ENCODE assay signal across 8 mouse cellular contexts in genomic region chr2:118491281-118491731, GRCm38 (mm10). TPM values are rescaled to one million over a fixed set of nuclear protein-coding genes. Genes with fewer than 3 reads are reported as not detected.
A peak's percentile ranks its signal among the peaks of the same experiment; 100 is the strongest.
DNase-seq lines count a peak whose midpoint lies in the region; ATAC-seq lines count a peak whose summit lies in the region.

No protein-coding gene starts in this region.

- H3K9me3 ChIP-seq in liver, embryonic 13.5 days (replicated peaks) = no peaks in the 10 kb centered on the region
- H3K9me3 ChIP-seq in stomach, embryonic 16.5 days (replicated peaks; ENCODE audit: control insufficient read depth, low read length) = no peaks in the 10 kb centered on the region

- no peak overlapping the region for H3K9ac ChIP-seq in liver, embryonic 13.5 days
- no peak overlapping the region for H3K9ac ChIP-seq in stomach, embryonic 16.5 days (ENCODE audit: low read length)

- no peak overlapping the region for H3K4me2 ChIP-seq in liver, embryonic 13.5 days
- H3K4me2 ChIP-seq in stomach, embryonic 16.5 days (ENCODE audit: low read depth, low read length) = no peak overlapping the region

- intact Hi-C loops in heart, postnatal 25 days (cut with DNase I) = no loop called here
- intact Hi-C loops in heart, postnatal 10 days (cut with DNase I) = loop anchor here (2.0 kb wide), 2 partner anchors 19 to 57 kb away; partner anchors contain the start of gene Bmf

- peaks cover 25% of the 10 kb centered on the region for H3K4me1 ChIP-seq in liver, embryonic 13.5 days (replicated peaks)
- peaks cover 13% of the 10 kb centered on the region for H3K4me1 ChIP-seq in stomach, embryonic 16.5 days (ENCODE audit: control insufficient read depth, insufficient read depth, low read length)

- no peaks in the 10 kb centered on the region for H3K36me3 ChIP-seq in liver, embryonic 13.5 days
- H3K36me3 ChIP-seq in stomach, embryonic 16.5 days (ENCODE audit: control insufficient read depth, insufficient read depth, low read length) = no peaks in the 10 kb centered on the region

- no peak overlapping the region for H3K4me3 ChIP-seq in liver, embryonic 13.5 days (replicated peaks)
- no peak overlapping the region for H3K4me3 ChIP-seq in stomach, embryonic 16.5 days (replicated peaks; ENCODE audit: low read length)

- H3K27me3 ChIP-seq in liver, embryonic 13.5 days = no peaks in the 10 kb centered on the region
- H3K27me3 ChIP-seq in stomach, embryonic 16.5 days (ENCODE audit: control insufficient read depth, insufficient read depth, low read length) = no peaks in the 10 kb centered on the region

- 0 out of 2 replicates have a peak overlapping the region, but pooled peaks have one; percentile 36 for H3K27ac ChIP-seq in liver, embryonic 13.5 days
- H3K27ac ChIP-seq in stomach, embryonic 16.5 days (ENCODE audit: low read length) = peak overlapping the region; percentile 76; the same call in 1 of the 2 replicates

- peak; percentile 98 for DNase-seq in heart, adult 11 months
- no peak for DNase-seq in heart, postnatal 25 days (ENCODE audit: low spot score)
- peak; percentile 44 to 63 for DNase-seq in CD8-positive naive resting alpha-beta T cell, adult 2 months (ENCODE audit: low read depth in 2 of 2, low spot score in 2 of 2)
- peak; percentile 47 to 62 for DNase-seq in heart, postnatal 10 days
- no peak for DNase-seq in liver, embryonic 13.5 days
- no peak for DNase-seq in cerebellum, adult 18-20 months
- DNase-seq in urinary bladder, postnatal 36 days (ENCODE audit: low spot score in 2 of 2) = no peak

- ATAC-seq in liver, embryonic 13.5 days (ENCODE audit: low read depth) = 0 out of 2 replicates have a peak, but pooled peaks have one; percentile 13
- ATAC-seq in stomach, embryonic 16.5 days (ENCODE audit: insufficient read depth, low FRiP score) = 0 out of 2 replicates have a peak, but pooled peaks have one; percentile 18

- WGBS in liver, embryonic 13.5 days (ENCODE audit: insufficient replicate concordance) = 15% methylated on average over 5 of the region's 5 CpGs
- 29% methylated on average over 5 of the region's 5 CpGs for WGBS in stomach, embryonic 16.5 days

RNA-seq across cellular contexts. Expression of gene Srp14, which starts 11.8 kb away (rescaled TPM):
- 100 to 1,000 TPM; 107 to 116 TPM for total RNA-seq in heart, postnatal 25 days (2021)
- 100 to 1,000 TPM; 121 to 126 TPM for total RNA-seq in heart, postnatal 10 days (2021)
- 120 and 130 TPM in 2 replicates for polyA plus RNA-seq in liver, embryonic 13.5 days (2015; fragmentation: Nextera tagmentation; extraction: Ambion mirVana)
- polyA plus RNA-seq in stomach, embryonic 16.5 days (2015; fragmentation: Nextera tagmentation; extraction: Ambion mirVana) = 214 and 229 TPM in 2 replicates

RNA-seq across cellular contexts. Expression of gene Bmf, which starts 58.2 kb away (rescaled TPM):
- total RNA-seq in heart, postnatal 25 days (2021) = 10 to 100 TPM in 1 of 2 experiments, 1 to 10 TPM in 1; 7.3 to 11.5 TPM
- 10 to 100 TPM; 12.3 to 17.1 TPM for total RNA-seq in heart, postnatal 10 days (2021)
- polyA plus RNA-seq in liver, embryonic 13.5 days (2015; fragmentation: Nextera tagmentation; extraction: Ambion mirVana) = 0.27 and 0.75 TPM in 2 replicates
- polyA plus RNA-seq in stomach, embryonic 16.5 days (2015; fragmentation: Nextera tagmentation; extraction: Ambion mirVana) = 4.2 and 4.4 TPM in 2 replicates

Comparison
In these comparisons a context has a peak if more than half of its experiments do, and no peak if none do; other contexts are left out.
1. DNase-seq: peak in heart, adult 11 months (single experiment), CD8-positive naive resting alpha-beta T cell, adult 2 months (2 of 2) and heart, postnatal 10 days (2 of 2); none in heart, postnatal 25 days (single experiment), liver, embryonic 13.5 days (single experiment), cerebellum, adult 18-20 months (0 of 2) and urinary bladder, postnatal 36 days (0 of 2).